Mouse (Mus musculus) intestine, embryonic 14.5 days (tissue): ENCODE data around the gene Pyroxd2. TPM values are rescaled to one million over a fixed set of nuclear protein-coding genes. Genes with fewer than 3 reads are reported as not detected.

Source experiments
- ATAC-seq: fragments of 200-750 bp; cut with Nextera tagmentation; replicated peaks from 2 replicates; pipeline ENCODE4 v1.8.0; 2017; ENCODE audit warnings: low read depth, moderate number of reproducible peaks, moderate TSS enrichment, moderate library complexity; ENCODE audit not compliant: low FRiP score, low TSS enrichment
- DNase-seq: peaks from one replicate; pipeline ENCODE4 v3.0.0-alpha.2; 2018; ENCODE audit warnings: low spot score
- H3K27ac ChIP-seq: fragments of 300-500 bp; sonication (generic); 2 replicates; pipeline ENCODE4 v1.5.1; 2014; ENCODE audit warnings: low read depth, mild to moderate bottlenecking, control low read depth
- H3K27me3 ChIP-seq: fragments of 300-500 bp; sonication (generic); replicated peaks from 2 replicates; pipeline ENCODE4 v1.6.1; 2014; ENCODE audit warnings: low read length, control low read depth; ENCODE audit not compliant: control insufficient read depth, insufficient read depth
- H3K36me3 ChIP-seq: fragments of 300-500 bp; sonication (generic); 2 replicates; pipeline ENCODE4 v1.6.1; 2014; ENCODE audit warnings: low read length, control low read depth; ENCODE audit not compliant: control insufficient read depth, insufficient read depth
- H3K4me1 ChIP-seq: fragments of 300-500 bp; sonication (generic); replicated peaks from 2 replicates; pipeline ENCODE4 v1.6.1; 2014; ENCODE audit warnings: low read length, control low read depth, mixed read lengths; ENCODE audit not compliant: control insufficient read depth, insufficient read depth
- H3K4me2 ChIP-seq: fragments of 300-500 bp; sonication (generic); 2 replicates; pipeline ENCODE4 v1.6.1; 2014; ENCODE audit warnings: low read length
- H3K4me3 ChIP-seq: fragments of 300-500 bp; sonication (generic); 2 replicates; pipeline ENCODE4 v1.5.1; 2014; ENCODE audit warnings: low read depth, low read length, control low read depth, mixed read lengths
- H3K9ac ChIP-seq: fragments of 300-500 bp; sonication (generic); 2 replicates; pipeline ENCODE4 v1.6.1; 2014; ENCODE audit warnings: mild to moderate bottlenecking, low read length
- H3K9me3 ChIP-seq: fragments of 300-500 bp; sonication (generic); 2 replicates; pipeline ENCODE4 v1.6.1; 2016; ENCODE audit warnings: low read length, control low read depth; ENCODE audit not compliant: control insufficient read depth
- WGBS: fragments of 180-500 bp; shearing (Covaris S2); extraction: QIAGEN DNeasy Blood & Tissue Kit; methylation state at CpG from one replicate; pipeline ENCODE4 v1.1.7; 2014; 5-methylcytosine and 5-hydroxymethylcytosine counted together
- polyA plus RNA-seq: library from polyadenylated mRNA; unstranded; fragments of >200 nt; fragmentation: Nextera tagmentation; extraction: Ambion mirVana; gene quantifications from 2 replicates; pipeline ENCODE4 v1.2.1, GENCODE M21; 2014

The Pyroxd2 gene
- polyA plus RNA-seq, 1 experiment from 2014 or later, result 3.6 TPM

- ATAC-seq, result peak; percentile 96
- 1% methylated on average over 43 of the region's 43 CpGs for WGBS
- H3K9me3 ChIP-seq, result no peaks in the 10 kb centered on the region
- peaks cover 6% of the 10 kb centered on the region; the same call in 1 of the 2 replicates for H3K4me1 ChIP-seq
- H3K4me3 ChIP-seq, result peak within 1 kb of the TSS; percentile 67
- peak within 1 kb of the TSS; percentile 63 for H3K4me2 ChIP-seq
- H3K27ac ChIP-seq, result peak within 1 kb of the TSS; percentile 87
- no peaks in the 10 kb centered on the region for H3K27me3 ChIP-seq
- DNase-seq, result peak; percentile 95
- no peaks in the 10 kb centered on the region for H3K36me3 ChIP-seq
- H3K9ac ChIP-seq, result peak within 1 kb of the TSS; percentile 65
Measured at GRCm38 (mm10) chr19:42779531-42780155, 27.1 kb upstream of the Pyroxd2 start, which contains the start of gene Hps1. Hps1 (minus strand) TSS chr19:42779978.

GRCm38 (mm10) chr19:42777801-42778200, 25.2 kb upstream of the Pyroxd2 start:
- no peak overlapping the region for H3K4me2 ChIP-seq
- no peak for ATAC-seq
- H3K9ac ChIP-seq, result no peak overlapping the region
- H3K9me3 ChIP-seq, result no peaks in the 10 kb centered on the region
- WGBS, result 76% methylated on average over 5 of the region's 5 CpGs
- no peak overlapping the region for H3K4me3 ChIP-seq
- no peaks in the 10 kb centered on the region for H3K27me3 ChIP-seq
- no peak for DNase-seq
- no peak overlapping the region for H3K27ac ChIP-seq
- H3K36me3 ChIP-seq, result no peaks in the 10 kb centered on the region
- peaks cover 6% of the 10 kb centered on the region; the same call in 1 of the 2 replicates for H3K4me1 ChIP-seq

- DNase-seq, result no peak
- WGBS, result 92% methylated on average over 1 of the region's 1 CpGs
- Histone ChIP-seq H3K27ac (no peak overlapping the region), H3K9ac (no peak overlapping the region), H3K4me2 (no peak overlapping the region), H3K9me3 (no peaks in the 10 kb centered on the region), H3K27me3 (no peaks in the 10 kb centered on the region), H3K4me1 (peaks cover 6% of the 10 kb centered on the region; the same call in 1 of the 2 replicates), H3K36me3 (no peaks in the 10 kb centered on the region), H3K4me3 (no peak overlapping the region)
- ATAC-seq, result no peak
Measured at GRCm38 (mm10) chr19:42776813-42777212, 24.2 kb upstream of the Pyroxd2 start.

GRCm38 (mm10) chr19:42770141-42770872, 17.7 kb upstream of the Pyroxd2 start:
- H3K9ac ChIP-seq, result no peak overlapping the region
- WGBS, result 85% methylated on average over 23 of the region's 23 CpGs
- ATAC-seq, result no peak

GRCm38 (mm10) chr19:42769648-42770047, 17.1 kb upstream of the Pyroxd2 start:
- 89% methylated on average over 10 of the region's 10 CpGs for WGBS
- H3K9ac ChIP-seq, result no peak overlapping the region
- no peak overlapping the region for H3K4me3 ChIP-seq
- no peak overlapping the region for H3K27ac ChIP-seq
- peaks cover 4% of the 10 kb centered on the region; the same call in 1 of the 2 replicates for H3K36me3 ChIP-seq
- H3K4me1 ChIP-seq, result no peaks in the 10 kb centered on the region
- no peak overlapping the region for H3K4me2 ChIP-seq
- no peaks in the 10 kb centered on the region for H3K27me3 ChIP-seq
- ATAC-seq (no peak), DNase-seq (no peak)
- H3K9me3 ChIP-seq, result no peaks in the 10 kb centered on the region

More at GRCm38 (mm10) chr19:42770141-42770872, 17.7 kb upstream of the Pyroxd2 start:
- peaks cover 4% of the 10 kb centered on the region; the same call in 1 of the 2 replicates for H3K36me3 ChIP-seq
- H3K9me3 ChIP-seq, result no peaks in the 10 kb centered on the region
- H3K27ac ChIP-seq, result no peak overlapping the region
- no peaks in the 10 kb centered on the region for H3K4me1 ChIP-seq
- H3K4me2 ChIP-seq, result no peak overlapping the region
- DNase-seq, result no peak
- no peak overlapping the region for H3K4me3 ChIP-seq
- no peaks in the 10 kb centered on the region for H3K27me3 ChIP-seq

GRCm38 (mm10) chr19:42767361-42767760, 14.8 kb upstream of the Pyroxd2 start:
- no peak overlapping the region for H3K27ac ChIP-seq
- H3K27me3 ChIP-seq, result no peaks in the 10 kb centered on the region
- peaks cover 4% of the 10 kb centered on the region; the same call in 1 of the 2 replicates for H3K36me3 ChIP-seq
- 72% methylated on average over 8 of the region's 8 CpGs for WGBS
- H3K4me3 ChIP-seq, result no peak overlapping the region
- no peaks in the 10 kb centered on the region for H3K4me1 ChIP-seq
- H3K9ac ChIP-seq, result no peak overlapping the region
- H3K4me2 ChIP-seq, result no peak overlapping the region
- ATAC-seq (no peak), DNase-seq (no peak)
- no peaks in the 10 kb centered on the region for H3K9me3 ChIP-seq

GRCm38 (mm10) chr19:42764398-42764797, 11.8 kb upstream of the Pyroxd2 start:
- Histone ChIP-seq H3K4me1 (no peaks in the 10 kb centered on the region), H3K4me3 (no peak overlapping the region), H3K27ac (no peak overlapping the region), H3K9me3 (no peaks in the 10 kb centered on the region), H3K9ac (no peak overlapping the region), H3K4me2 (no peak overlapping the region), H3K27me3 (no peaks in the 10 kb centered on the region), H3K36me3 (peaks cover 2% of the 10 kb centered on the region; the same call in 1 of the 2 replicates)
- no peak for DNase-seq
- ATAC-seq, result no peak; the same call in 1 of the 2 replicates
- 58% methylated on average over 10 of the region's 10 CpGs for WGBS

GRCm38 (mm10) chr19:42756671-42757070, 4.1 kb upstream of the Pyroxd2 start:
- H3K4me3 ChIP-seq, result no peak overlapping the region
- peaks cover 18% of the 10 kb centered on the region for H3K4me1 ChIP-seq
- 87% methylated on average over 6 of the region's 6 CpGs for WGBS
- DNase-seq (no peak), ATAC-seq (no peak)
- no peaks in the 10 kb centered on the region for H3K27me3 ChIP-seq
- no peak overlapping the region for H3K9ac ChIP-seq
- no peaks in the 10 kb centered on the region for H3K36me3 ChIP-seq
- no peaks in the 10 kb centered on the region for H3K9me3 ChIP-seq
- H3K27ac ChIP-seq, result no peak overlapping the region
- no peak overlapping the region for H3K4me2 ChIP-seq
